Mouse (Mus musculus): ENCODE data around the gene Bdnf. TPM values are rescaled to one million over a fixed set of nuclear protein-coding genes. Genes with fewer than 3 reads are reported as not detected.

Gene Bdnf
- total and polyA plus RNA-seq, 3 experiments: 0.04 TPM; not detected in 2

- Histone ChIP-seq H3K27me3 (replicated peaks) (no peaks in the 10 kb centered on the region), H3K79me2 (replicated peaks; ENCODE audit: control insufficient read depth, extremely low read depth, insufficient read depth, poor library complexity, severe bottlenecking) (no peaks in the 10 kb centered on the region), H3K4me3 (replicated peaks in 1 of 3; ENCODE audit: low read depth in 2 of 3, low read length in 2 of 3, poor library complexity in 1 of 3) (no peak overlapping the region), H3K36me3 (replicated peaks in 1 of 2; ENCODE audit: control insufficient read depth in 1 of 2, insufficient read depth in 1 of 2, low read length in 1 of 2) (no peaks in the 10 kb centered on the region), H3K27ac (ENCODE audit: insufficient read depth, low read depth) (no peak overlapping the region), H3K9ac (ENCODE audit: insufficient read depth, low read depth) (no peak overlapping the region), H3K9me3 (replicated peaks; ENCODE audit: low read length) (no peaks in the 10 kb centered on the region), H3K4me1 (ENCODE audit: control insufficient read depth in 1 of 2, insufficient read depth in 2 of 2) (peaks cover 0 to 21% of the 10 kb centered on the region in 2 experiments; a peak in 2 of 4 replicates), H3K4me2 (ENCODE audit: insufficient read depth, low read depth, poor library complexity, severe bottlenecking) (peak overlapping the region; percentile 62; the same call in 1 of the 2 replicates)
- dilution Hi-C loops (cut with MboI; ENCODE audit: extremely low pct_ligation_motif_present, extremely low pct_unique_long_range_greater_than_20kb, low sequenced_read_pairs) (no loop called here), in situ Hi-C loops (cut with MboI; ENCODE audit: low pct_ligation_motif_present, low pct_unique_long_range_greater_than_20kb, low sequenced_read_pairs) (no loop called here)
- TF ChIP-seq ZMIZ1 (IDR thresholded peaks at IDR 0.05; ENCODE audit: low read depth, low read length) (no peak), EP300 (IDR thresholded peaks at IDR 0.05; ENCODE audit: low read length) (peak; percentile 58), POLR2A (IDR thresholded peaks at IDR 0.05; ENCODE audit: low read depth, low read length) (no peak), POLR2AphosphoS2 (IDR thresholded peaks at IDR 0.05; ENCODE audit: low read depth, low read length) (no peak), JUND (conservative IDR thresholded peaks at IDR 0.05; ENCODE audit: low read depth, low read length) (no peak), MAZ (IDR thresholded peaks at IDR 0.05; ENCODE audit: low read depth, low read length) (no peak), ETS1 (conservative IDR thresholded peaks at IDR 0.05; ENCODE audit: low read depth, low read length) (no peak), E2F4 (IDR thresholded peaks at IDR 0.05; ENCODE audit: insufficient replicate concordance, low read depth, low read length) (no peak), ZKSCAN1 (IDR thresholded peaks at IDR 0.05; ENCODE audit: borderline replicate concordance, low read depth, low read length) (no peak), TCF12 (IDR thresholded peaks at IDR 0.05; ENCODE audit: low read depth, low read length) (peak; percentile 46; the same call in 1 of the 2 replicates), HCFC1 (IDR thresholded peaks at IDR 0.05; ENCODE audit: low read depth, low read length) (no peak), PAX5 (IDR thresholded peaks at IDR 0.05; ENCODE audit: low read length) (no peak), USF1 (IDR thresholded peaks at IDR 0.05; ENCODE audit: low read depth, low read length) (no peak), MEF2A (IDR thresholded peaks at IDR 0.05; ENCODE audit: borderline replicate concordance, low read depth, low read length) (peak; percentile 39), MYC (IDR thresholded peaks at IDR 0.05; ENCODE audit: low read depth, low read length) (no peak), TBP (conservative IDR thresholded peaks at IDR 0.05; ENCODE audit: low read depth, low read length) (no peak), RAD21 (IDR thresholded peaks at IDR 0.05; ENCODE audit: low read depth, low read length) (no peak), MAFK (IDR thresholded peaks at IDR 0.05; ENCODE audit: insufficient replicate concordance, low read length) (no peak), CHD1 (IDR thresholded peaks at IDR 0.05; ENCODE audit: low read depth, low read length) (no peak), IRF4 (IDR thresholded peaks at IDR 0.05; ENCODE audit: low read depth, low read length) (peak; percentile 69), ZNF384 (IDR thresholded peaks at IDR 0.05; ENCODE audit: low read depth, low read length) (no peak), KAT2A (IDR thresholded peaks at IDR 0.05; ENCODE audit: insufficient replicate concordance, low read length) (no peak), UBTF (IDR thresholded peaks at IDR 0.05; ENCODE audit: low read depth, low read length) (no peak), CHD2 (IDR thresholded peaks at IDR 0.05; ENCODE audit: low read length) (no peak), NRF1 (IDR thresholded peaks at IDR 0.05; ENCODE audit: low read depth, low read length) (no peak), ZC3H11A (IDR thresholded peaks at IDR 0.05; ENCODE audit: low read depth, low read length) (no peak), RCOR1 (conservative IDR thresholded peaks at IDR 0.05; ENCODE audit: low read depth, low read length) (no peak), USF2 (conservative IDR thresholded peaks at IDR 0.05; ENCODE audit: low read depth, low read length) (no peak)
- peak; percentile 34 for DNase-seq (ENCODE audit: extremely low read depth)
These were observed 29.6 kb downstream of the Bdnf start for GRCm38 (mm10) chr2:109704053-109704452.
